Mouse (Mus musculus) NIH3T3 (cell line): Measurements from ENCODE around the gene Lrrd1.
"Not testable (repeated sequence)": the region's sequence is repeated elsewhere in the genome, so short reads cannot be mapped to it uniquely, and the experiment has no call there.

ENCODE experiments used
- DNase-seq: peaks from one replicate; pipeline ENCODE4 v3.0.0-alpha.2; 2012; ENCODE audit warnings: low read depth

The Lrrd1 gene

GRCm38 (mm10) chr5:3845026-3845425 lies at the start of gene Lrrd1:
Lrrd1 (plus strand) TSS chr5:3845173.
- DNase-seq = no peak

- DNase-seq = not testable (repeated sequence)
Observed at GRCm38 (mm10) chr5:3797101-3797500, 47.9 kb upstream of the Lrrd1 start.

- not testable (repeated sequence) for DNase-seq
Observed at GRCm38 (mm10) chr5:3798656-3799055, 46.3 kb upstream of the Lrrd1 start.

- DNase-seq = no peak
Observed at GRCm38 (mm10) chr5:3800041-3800440, 44.9 kb upstream of the Lrrd1 start.

GRCm38 (mm10) chr5:3800881-3801280 lies 44.1 kb upstream of the Lrrd1 start:
- DNase-seq = no peak

- DNase-seq = peak; percentile 8
Observed at GRCm38 (mm10) chr5:3801672-3802432, 43.1 kb upstream of the Lrrd1 start.

- DNase-seq = peak; percentile 87
Observed at GRCm38 (mm10) chr5:3802433-3803291, 42.3 kb upstream of the Lrrd1 start, which contains the start of the genes Ankib1 and Krit1. Ankib1 (minus strand) TSS chr5:3802925. Krit1 (plus strand) TSS chr5:3803184.

- peak; percentile 67 for DNase-seq
Observed at GRCm38 (mm10) chr5:3803292-3804165, 41.4 kb upstream of the Lrrd1 start.

- no peak for DNase-seq
Observed at GRCm38 (mm10) chr5:3808472-3808871, 36.5 kb upstream of the Lrrd1 start.

- DNase-seq = no peak
Observed at GRCm38 (mm10) chr5:3834107-3834506, 10.9 kb upstream of the Lrrd1 start.

- DNase-seq = peak; percentile 47
Observed at GRCm38 (mm10) chr5:3870161-3870560, 25.2 kb downstream of the Lrrd1 start.

- DNase-seq = no peak
Observed at GRCm38 (mm10) chr5:3872348-3872747, 27.4 kb downstream of the Lrrd1 start.

GRCm38 (mm10) chr5:3873485-3873884 lies 28.5 kb downstream of the Lrrd1 start:
- DNase-seq = peak; percentile 29

- DNase-seq = not testable (repeated sequence)
Observed at GRCm38 (mm10) chr5:3886862-3887261, 41.9 kb downstream of the Lrrd1 start.

GRCm38 (mm10) chr5:3889201-3889600 lies 44.2 kb downstream of the Lrrd1 start:
- peak; percentile 34 for DNase-seq

- peak; percentile 50 for DNase-seq
Observed at GRCm38 (mm10) chr5:3893459-3894293, 48.7 kb downstream of the Lrrd1 start, which contains the start of gene Mterf1a. Mterf1a (minus strand) TSS chr5:3893933.

- not testable (repeated sequence) for DNase-seq
Observed at GRCm38 (mm10) chr5:3894294-3894619, 49.3 kb downstream of the Lrrd1 start.

GRCm38 (mm10) chr5:3905471-3905870 lies 60.5 kb downstream of the Lrrd1 start:
- DNase-seq = no peak
